In the genomic region with DNA sequence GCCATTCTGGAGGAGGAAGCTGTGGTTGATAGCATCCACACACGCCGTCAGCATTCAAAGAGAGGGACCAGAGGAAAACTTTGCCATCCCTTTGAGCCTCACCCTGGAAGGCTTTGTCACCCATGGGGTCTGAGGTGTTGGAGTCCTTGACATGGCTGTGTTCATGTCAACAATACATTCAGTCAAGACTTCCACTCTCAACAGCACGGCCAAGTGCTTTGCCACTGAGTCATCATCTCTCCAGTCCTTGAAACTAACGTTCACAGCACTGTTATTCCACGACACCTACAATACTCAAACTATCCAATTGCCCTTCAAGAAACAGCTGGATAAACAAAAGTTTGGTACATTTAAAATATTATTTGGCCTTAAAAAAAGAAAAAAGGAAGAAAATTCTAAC, we compare ENCODE assay signal across 11 mouse cellular contexts.
"Had no signal": no experiment of that assay in that cellular context is flagged by ENCODE, and none has a peak within 500 bp of the region (broad histone marks: within the 10 kb centered on the region; RNA-seq: fewer than 3 reads in every experiment).

No protein-coding gene starts in this region.

- ATAC-seq: midbrain, embryonic 16.5 days had no signal

- DNase-seq: lung, embryonic 14.5 days; midbrain, embryonic 14.5 days; retina, postnatal 1 day; right cerebral cortex, adult 18-20 months; right cerebral cortex, postnatal 25 days; right cerebral cortex, postnatal 4 days; spleen, adult 18-20 months; thymus, adult 18-20 months; thymus, postnatal 14 days; thymus, postnatal 36 days had no signal
